Mouse (Mus musculus) layer of hippocampus, adult 9-10 months (tissue): Measurements from ENCODE around the gene Plscr1.
A peak's percentile ranks its signal among the peaks of the same experiment; 100 is the strongest.

Experiments
- DNase-seq: peaks from one replicate; pipeline ENCODE4 v3.0.0; 2022; ENCODE audit warnings: low spot score

Gene Plscr1

GRCm38 (mm10) chr9:92249447-92249852 lies at the start of gene Plscr1:
Plscr1 (plus strand) TSS chr9:92249750.
- no peak for DNase-seq

- DNase-seq: no peak
Measured at GRCm38 (mm10) chr9:92204397-92204796, 45.2 kb upstream of the Plscr1 start.

- peak; percentile 44 for DNase-seq
Measured at GRCm38 (mm10) chr9:92207307-92207706, 42.2 kb upstream of the Plscr1 start.

- no peak for DNase-seq
Measured at GRCm38 (mm10) chr9:92207757-92208156, 41.8 kb upstream of the Plscr1 start.

GRCm38 (mm10) chr9:92209850-92210249 lies 39.7 kb upstream of the Plscr1 start:
- no peak for DNase-seq

- DNase-seq: no peak
Measured at GRCm38 (mm10) chr9:92210386-92210967, 39.1 kb upstream of the Plscr1 start.

- DNase-seq: no peak
Measured at GRCm38 (mm10) chr9:92211048-92211447, 38.5 kb upstream of the Plscr1 start.

GRCm38 (mm10) chr9:92217484-92217883 lies 32.1 kb upstream of the Plscr1 start:
- DNase-seq: no peak

- DNase-seq: no peak
Measured at GRCm38 (mm10) chr9:92217896-92218295, 31.7 kb upstream of the Plscr1 start.

GRCm38 (mm10) chr9:92220151-92220550 lies 29.4 kb upstream of the Plscr1 start:
- no peak for DNase-seq

GRCm38 (mm10) chr9:92221480-92221879 lies 28.1 kb upstream of the Plscr1 start:
- no peak for DNase-seq

- no peak for DNase-seq
Measured at GRCm38 (mm10) chr9:92224598-92225231, 24.8 kb upstream of the Plscr1 start.

- no peak for DNase-seq
Measured at GRCm38 (mm10) chr9:92226127-92226655, 23.4 kb upstream of the Plscr1 start.

GRCm38 (mm10) chr9:92226795-92227194 lies 22.8 kb upstream of the Plscr1 start:
- no peak for DNase-seq

GRCm38 (mm10) chr9:92228867-92229832 lies 20.4 kb upstream of the Plscr1 start:
- DNase-seq: no peak

- no peak for DNase-seq
Measured at GRCm38 (mm10) chr9:92229833-92230205, 19.7 kb upstream of the Plscr1 start.

- no peak for DNase-seq
Measured at GRCm38 (mm10) chr9:92234901-92235458, 14.6 kb upstream of the Plscr1 start.

- DNase-seq: no peak
Measured at GRCm38 (mm10) chr9:92248773-92249446, 640 bp upstream of the Plscr1 start.

GRCm38 (mm10) chr9:92249987-92250772 lies 630 bp downstream of the Plscr1 start:
- DNase-seq: no peak

- no peak for DNase-seq
Measured at GRCm38 (mm10) chr9:92252718-92253117, 3.2 kb downstream of the Plscr1 start.
